Mouse (Mus musculus) spleen, embryonic (tissue): Measurements from ENCODE around the gene Ptges.

ENCODE experiments used
- CTCF ChIA-PET: fragments of 350-600 bp; sonication (Branson Sonifier 250); formaldehyde crosslinking; loops from one replicate; lab custom pipeline; 2022; lab: Charles Lee

Gene Ptges

DNA sequence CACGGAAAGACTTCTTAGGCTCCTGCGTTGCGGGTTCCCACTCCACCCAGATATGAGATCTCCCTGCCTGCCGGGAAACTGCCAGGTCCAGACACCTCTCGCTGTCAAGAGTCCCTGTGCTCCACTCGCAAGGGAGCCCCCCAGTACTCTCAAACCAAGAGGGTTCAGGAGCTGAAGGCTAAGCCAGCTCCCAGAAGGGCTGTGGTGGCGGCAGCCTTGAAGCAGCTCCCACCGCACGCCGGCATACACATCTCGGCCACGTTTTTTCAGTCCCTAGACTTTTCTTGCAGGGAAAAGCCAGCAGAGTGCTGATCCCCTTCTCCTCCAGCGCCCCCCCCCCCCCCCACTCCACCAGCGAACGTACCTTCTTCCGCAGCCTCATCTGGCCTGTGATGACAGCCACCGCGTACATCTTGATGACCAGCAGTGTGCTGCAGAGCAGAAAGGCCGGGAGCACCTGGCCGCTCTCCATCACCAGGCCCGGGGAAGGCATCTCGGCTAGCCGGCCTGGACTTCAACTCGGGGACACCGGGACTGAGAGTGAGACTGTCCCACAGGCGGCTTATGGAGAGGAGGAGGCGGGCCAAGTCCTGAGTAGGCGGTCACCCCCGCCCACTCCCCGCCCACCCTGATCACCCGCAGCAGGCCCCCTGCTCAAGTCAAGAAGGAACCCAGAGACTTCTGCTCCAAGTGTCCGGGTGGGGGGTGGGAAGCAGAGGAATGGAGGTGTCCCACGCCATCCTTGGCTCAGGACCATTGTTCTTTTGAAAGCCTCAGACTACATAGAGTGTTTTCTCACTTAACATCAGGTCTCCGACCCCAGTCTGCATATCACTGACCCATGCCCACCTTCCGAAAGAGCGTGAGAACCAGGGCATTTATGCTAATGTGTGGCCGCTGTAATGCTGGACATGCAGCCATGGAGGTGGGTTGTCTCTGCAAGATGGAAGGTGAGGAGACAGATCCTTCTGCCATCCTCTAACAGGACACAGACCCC lies 26.6 kb downstream of the Ptges start:
- CTCF ChIA-PET, result no interaction called here

DNA sequence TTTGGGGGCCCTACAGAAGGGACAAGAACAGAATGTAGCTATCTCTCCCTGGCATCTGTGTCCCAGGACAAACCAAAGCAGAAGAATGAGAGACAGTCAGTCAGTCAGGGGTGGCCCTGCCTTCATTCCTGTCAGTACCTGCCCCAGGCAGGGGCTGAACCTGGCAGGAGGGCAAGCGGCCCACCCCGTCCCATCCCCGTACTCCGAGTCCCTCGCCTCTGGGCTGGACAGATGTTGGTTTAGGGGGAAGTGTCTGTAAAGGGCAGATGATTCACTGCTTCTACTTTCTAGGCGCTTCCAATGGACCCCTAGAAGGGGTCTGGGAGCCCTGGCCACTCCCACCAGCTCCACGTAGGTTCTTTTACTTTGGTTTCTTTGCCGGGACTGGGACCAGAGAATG lies 27.4 kb downstream of the Ptges start:
- CTCF ChIA-PET, result no interaction called here

DNA sequence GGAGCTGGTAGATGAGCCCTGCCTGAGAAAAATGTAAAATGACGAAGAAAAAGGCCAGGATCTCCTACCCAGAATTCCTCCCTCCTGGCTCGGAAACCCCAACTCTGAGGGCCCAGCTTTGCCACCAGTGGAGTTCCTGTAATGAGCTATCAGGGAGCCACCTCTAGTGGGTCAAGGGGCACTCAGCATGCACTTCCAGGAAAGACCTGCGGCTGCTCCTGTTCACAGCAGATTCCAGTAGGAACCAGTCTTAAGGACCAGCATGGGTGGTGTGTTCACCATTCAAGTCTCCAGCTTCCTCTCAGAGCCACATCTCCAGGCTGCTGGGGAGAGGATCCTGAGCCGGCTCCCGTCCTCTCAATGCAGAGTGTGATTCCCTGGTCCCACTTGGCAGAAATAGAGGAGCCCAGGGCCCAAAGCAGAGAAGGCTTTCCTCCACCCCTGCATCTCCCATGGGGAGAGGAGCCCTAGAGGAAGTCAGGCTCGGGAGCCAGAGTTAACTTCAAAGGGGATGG lies 28.0 kb downstream of the Ptges start:
- CTCF ChIA-PET, result no interaction called here

DNA sequence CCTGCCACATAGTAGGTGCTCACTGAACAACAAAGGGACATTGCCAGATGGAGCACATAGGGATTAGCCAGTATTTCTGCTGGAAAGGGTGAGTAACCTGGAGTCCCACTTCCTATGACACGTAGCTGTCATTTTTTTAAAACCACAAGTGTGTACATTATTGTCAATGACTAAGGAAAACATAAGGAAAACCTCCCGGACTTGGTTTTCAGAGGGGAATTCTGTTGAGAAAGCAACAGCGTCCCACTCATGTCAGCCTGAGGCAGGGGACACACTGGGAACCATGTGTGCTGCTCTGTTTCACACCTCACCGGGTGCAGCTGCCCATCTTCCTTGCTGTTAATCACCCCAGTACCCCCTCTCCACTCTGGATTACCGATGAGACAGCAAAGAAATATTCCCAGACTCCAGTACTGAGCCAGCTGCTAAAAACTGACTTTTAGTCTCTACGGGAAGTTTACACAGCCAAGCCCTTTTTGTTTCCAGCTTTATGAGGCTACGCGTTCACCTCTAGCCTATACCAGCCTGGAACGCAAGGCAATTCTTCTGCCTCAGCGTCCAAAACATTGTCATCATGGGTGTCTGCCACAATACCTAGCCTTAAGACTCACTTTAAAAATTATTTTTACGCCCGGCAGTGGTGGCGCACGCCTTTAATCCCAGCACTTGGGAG lies 30.1 kb downstream of the Ptges start:
- CTCF ChIA-PET, result no interaction called here

DNA sequence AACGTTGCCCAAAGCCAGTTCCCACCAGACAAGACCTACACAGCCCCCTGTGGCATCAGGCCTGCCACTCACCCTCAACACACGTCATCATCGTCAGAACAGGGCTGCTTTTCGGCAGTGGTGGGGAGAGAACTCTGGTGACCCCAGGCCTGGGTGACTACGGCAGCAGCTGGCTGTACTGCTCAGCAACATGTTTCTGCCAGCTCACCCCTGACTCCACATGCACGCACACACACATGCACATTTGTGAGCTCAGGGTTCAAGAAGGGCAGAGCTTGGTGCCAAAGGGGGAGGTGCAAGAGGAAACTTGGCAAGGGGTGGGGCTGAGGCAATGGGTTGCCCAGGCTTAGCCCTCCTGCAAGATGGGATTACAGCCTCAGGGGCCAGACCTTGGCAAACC lies 32.4 kb downstream of the Ptges start:
- CTCF ChIA-PET, result no interaction called here

DNA sequence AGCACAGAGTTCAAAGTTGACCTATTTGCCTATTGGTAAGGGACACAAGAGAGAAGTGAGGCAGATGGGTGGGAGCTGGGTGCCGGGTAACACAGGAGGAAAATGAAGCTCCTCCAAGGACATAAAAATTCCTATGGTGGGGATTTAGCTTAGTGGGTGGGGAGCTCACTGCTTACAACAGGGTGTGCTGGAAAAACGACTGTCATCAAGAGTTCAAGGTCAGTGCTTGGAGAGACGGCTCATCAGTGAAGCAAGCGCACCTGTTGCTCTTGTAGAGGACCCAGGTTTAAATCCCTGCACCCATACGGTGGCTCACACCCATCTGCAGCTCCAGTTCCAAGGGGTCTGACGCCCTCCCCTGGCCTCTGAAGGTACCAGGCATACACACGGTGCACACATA lies 35.7 kb downstream of the Ptges start:
- CTCF ChIA-PET, result no interaction called here

DNA sequence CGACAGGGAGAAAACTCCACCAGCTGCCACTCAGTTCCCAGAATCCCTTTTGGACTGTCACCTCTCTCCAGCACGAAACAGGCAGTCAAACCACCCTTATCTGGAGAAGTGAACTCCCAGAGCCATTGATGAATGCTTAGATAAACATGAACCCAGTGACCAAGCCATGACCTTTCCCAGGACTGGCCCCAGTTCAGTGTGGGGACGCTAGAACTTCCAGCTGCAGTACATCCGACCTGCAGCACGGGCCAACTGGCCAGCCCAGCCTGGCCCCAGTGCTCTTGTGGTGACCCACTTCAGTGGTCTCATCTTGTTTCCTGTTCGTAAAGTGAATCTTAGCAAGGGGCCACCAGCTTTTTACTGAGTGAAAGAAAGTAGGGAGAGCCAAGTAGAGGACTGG lies 36.3 kb downstream of the Ptges start:
- CTCF ChIA-PET, result interaction anchor here (0.5 kb wide), 1 partner anchor 1360 kb away, joined by 20 read pairs; no protein-coding TSS in a partner anchor

DNA sequence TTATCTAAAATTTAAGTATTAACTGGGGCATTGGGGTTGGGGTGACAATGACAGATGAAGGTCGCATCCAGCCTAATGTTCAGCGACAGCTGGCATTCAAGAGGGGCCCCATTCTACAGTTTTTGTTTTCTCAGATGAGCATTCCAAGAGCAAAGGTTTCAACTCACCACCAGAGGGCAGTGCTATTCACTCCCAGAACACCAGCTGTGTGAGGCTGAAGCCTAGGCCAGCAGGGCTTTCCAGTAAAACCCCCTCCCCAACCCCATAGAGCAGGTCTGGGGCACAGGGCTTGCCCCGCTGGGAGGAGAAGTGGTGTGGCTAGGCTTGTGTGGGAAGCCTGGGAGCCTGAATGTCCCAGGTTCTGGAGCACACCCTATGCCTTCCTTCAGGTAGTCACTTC lies 38.7 kb downstream of the Ptges start:
- CTCF ChIA-PET, result no interaction called here

DNA sequence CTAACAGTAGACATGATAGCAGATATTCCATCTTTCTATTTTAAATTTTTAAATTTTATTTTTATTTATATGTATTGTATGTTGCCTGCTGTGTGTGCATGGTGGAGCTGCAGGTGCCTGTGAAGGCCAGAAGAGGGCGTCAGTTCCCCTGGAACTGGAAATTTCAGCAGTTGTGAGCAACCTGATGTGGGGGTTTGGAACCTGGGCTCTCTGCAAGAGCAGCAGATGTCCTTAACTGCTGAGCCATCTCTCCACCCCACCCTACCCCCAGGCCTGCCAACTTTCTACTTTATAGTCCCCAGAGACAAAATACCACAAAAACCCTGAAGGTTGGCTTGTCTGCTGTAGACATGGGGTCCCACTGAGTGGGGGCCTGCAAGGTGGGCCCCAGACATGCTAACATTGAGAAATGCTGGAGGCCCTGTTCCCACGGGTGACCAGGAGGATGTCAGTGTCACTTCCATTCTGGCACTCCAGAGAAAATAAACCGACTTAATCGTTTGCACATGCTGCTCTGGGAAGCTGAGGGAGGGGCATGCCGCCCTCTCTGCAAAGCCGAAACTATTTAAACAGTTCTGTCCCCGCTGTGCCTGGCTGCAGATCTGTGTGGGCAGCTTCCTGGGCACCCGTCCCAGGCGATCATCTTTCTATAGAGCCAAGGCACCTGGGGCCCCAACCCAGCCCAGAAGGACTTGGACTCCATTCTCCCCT lies 44.1 kb downstream of the Ptges start:
- CTCF ChIA-PET, result no interaction called here

DNA sequence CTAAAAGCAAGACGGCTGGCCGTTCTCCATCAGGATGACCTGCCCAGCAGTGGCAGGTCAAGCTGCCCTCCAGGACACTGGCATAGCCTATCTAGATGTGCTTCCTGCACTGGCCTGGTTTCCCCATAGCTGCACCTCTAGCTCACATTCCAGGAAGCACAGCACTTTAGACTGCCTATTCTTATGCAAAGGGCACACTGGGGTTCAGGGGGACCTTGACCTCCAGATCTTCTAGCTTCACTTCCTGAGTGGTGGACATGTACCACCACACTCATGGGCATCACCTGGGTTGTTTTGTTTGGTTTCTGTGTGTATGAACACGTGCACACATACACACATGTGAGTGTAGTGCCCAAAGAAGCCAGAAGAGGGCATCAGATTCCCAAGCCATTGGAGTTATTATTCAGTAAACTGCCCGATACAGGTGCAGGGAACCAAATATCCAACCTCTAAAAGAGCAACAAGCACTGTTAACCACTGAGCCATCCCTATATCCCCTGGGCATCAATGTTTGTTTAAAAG lies 44.8 kb downstream of the Ptges start:
- CTCF ChIA-PET, result interaction anchor here (0.7 kb wide), 1 partner anchor 448 kb away, joined by 3 read pairs; no protein-coding TSS in a partner anchor

DNA sequence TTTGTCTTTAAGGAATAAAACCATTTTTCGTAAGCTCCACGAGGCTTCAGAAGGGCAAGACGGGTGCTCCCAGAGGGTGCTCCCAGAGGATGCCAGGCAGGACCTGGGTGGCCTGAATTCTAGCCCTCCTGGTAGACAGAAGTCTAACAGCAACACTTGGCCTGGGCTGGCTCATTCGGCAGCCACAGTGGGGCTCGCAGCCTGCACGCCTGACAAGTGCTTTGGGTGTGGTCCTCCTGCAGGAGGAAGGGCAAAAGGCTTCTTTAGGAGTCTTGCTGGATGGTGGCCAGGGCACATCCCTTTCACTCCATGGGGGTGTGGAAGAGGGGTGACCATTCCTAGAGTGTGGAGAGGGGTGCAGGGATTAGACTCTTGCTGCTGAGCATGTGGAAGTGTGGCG lies 48.4 kb downstream of the Ptges start:
- CTCF ChIA-PET, result no interaction called here

DNA sequence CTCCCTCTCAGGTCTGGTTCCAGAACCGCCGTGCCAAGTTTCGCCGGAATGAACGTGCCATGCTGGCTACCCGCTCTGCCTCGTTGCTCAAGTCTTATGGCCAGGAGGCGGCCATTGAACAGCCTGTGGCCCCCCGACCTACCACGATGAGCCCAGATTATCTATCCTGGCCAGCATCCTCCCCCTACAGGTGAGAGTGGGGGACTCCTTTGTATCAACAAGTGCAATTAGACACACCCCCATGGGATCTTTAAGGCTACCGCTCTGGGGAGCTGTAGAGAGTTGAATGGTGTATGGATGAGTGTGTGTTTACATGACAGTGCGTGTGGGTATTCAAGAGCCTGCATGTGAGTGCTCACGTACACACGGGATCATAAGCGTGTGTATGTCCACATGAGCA lies 50.2 kb downstream of the Ptges start:
- CTCF ChIA-PET, result no interaction called here

DNA sequence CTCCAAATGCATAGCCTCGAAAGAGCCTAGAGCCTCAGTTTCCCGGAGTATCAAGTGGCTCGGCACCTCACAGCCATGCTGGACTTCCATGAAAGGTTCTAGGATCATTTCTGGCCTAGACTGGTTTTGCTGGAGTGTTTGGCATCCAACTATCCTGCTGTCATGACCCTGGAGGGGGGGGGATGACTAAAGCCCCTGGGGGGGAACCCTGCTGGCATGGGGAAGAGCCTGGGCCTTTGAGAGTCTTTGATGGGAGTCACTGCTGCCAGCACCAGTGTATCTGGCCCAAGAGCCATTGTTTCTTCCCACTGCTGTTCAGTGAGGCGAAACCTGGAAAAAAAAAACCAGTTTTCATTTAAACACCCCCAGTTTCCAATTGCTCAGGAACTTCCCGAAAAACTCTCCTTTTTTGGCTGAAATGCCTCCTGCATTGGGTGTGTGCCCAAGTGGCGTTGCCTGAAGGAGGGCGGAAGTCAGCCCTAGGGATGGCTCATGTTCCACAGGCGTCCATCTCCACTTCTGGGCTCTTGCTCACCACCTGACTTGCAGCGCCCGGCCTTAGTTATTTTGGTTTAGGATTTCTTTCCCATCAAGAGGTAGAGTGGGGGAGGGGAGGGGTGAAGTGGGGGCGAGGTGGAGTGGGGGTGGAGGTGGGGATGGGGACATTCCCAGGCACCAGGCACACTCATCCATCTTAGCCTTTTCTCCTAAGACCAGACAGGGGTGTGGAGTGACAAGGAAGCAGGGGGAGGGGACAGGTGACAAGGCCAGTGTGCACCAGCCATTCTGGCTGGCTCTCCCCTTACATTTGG lies 53.8 kb downstream of the Ptges start:
- CTCF ChIA-PET, result no interaction called here

DNA sequence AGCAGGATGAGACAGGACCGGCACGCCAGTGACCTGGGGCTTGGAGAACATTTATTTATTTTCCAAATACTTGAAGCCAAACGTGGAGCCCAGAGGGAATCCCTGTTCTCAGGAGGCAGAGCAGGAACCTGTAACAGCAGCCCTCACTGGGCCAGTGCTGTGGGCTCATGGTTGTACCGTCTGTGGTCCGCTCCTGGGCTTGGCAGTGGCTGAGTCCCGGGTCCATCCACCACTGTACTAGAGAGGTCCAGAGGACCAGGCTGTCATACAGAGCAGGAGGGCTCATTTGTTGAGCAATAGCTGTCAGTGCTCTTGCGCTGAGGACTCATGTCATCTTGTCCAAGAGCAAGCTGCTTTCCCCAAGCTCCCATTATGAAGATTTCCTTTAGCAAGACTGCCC lies 54.6 kb downstream of the Ptges start:
- CTCF ChIA-PET, result no interaction called here

DNA sequence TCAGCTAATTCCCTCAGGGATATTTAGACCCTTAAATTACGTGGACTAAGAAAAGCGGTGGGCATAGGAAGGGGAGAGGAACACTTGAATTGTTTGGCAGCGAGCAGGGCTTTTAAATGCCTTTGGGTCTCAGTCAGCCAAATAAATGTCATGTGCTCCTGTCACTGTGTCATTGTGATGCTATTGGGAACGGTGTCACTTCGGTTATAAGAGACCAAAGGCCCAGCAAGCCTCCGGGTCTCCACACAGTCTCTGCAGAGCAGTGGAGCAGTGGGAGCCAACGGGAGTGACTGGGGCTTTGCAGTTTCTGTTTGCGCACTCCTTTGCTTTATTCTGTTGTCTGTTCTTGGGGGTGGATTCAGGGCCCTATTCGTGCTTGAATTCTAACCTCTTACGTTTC lies 55.2 kb downstream of the Ptges start:
- CTCF ChIA-PET, result no interaction called here

DNA sequence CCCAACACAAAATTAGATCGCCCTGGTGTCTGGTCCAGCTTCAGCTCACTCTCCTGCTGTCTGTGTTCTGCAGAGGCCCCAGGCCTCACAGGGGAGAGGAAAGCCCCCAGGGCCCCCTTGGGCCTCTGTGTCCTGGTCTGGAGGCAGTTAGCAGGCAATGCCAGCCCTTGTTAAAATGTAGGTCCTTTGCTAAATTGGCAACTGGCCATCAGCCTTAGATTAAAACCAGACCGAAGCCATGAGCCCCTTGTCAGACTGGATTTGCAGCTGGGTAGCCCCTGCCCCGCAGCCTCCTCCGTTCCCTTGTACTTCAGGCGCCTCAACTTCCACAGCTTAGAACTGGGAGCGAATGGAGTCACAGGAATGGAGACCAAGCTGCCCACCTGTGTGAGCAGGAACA lies 57.0 kb downstream of the Ptges start:
- CTCF ChIA-PET, result no interaction called here

DNA sequence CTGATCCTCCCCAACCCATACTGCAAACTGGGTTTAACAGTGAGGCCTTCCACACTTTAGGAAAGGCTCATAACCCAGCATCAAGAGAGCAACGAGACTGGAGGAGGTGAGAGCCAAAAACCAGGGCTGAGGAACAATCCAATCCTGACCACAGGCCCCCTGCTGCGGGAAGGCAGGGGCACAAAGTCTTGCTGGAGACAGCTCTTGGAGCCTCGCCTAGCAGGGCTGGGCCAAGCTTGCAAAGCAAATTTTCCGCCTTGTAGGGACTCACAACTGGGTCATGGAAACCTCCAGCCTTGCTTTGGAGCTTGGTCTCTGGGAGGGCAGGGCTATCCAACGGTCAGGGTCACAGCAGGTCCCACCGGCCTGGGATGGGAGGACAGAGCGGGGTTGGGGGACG lies 58.8 kb downstream of the Ptges start:
- CTCF ChIA-PET, result no interaction called here

DNA sequence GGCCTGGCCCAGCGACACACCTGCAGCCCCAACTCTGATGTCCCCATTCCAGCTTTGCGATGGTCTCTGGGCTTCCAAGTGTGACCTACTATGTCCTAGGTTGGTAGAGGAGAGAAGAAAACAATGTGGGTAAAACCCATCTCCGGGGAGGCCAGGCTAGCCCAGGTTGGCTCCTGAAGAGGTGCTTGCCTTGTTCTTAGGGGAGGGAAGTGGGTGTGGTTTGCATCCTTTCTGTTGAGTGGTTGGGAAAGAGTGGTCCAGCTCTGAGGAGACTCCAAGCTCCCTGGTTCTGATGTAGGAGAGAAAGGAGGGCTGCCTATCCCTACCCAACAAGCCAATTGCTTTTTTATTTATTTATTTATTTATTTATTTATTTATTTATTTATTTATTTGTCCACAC lies 64.2 kb downstream of the Ptges start:
- CTCF ChIA-PET, result no interaction called here

DNA sequence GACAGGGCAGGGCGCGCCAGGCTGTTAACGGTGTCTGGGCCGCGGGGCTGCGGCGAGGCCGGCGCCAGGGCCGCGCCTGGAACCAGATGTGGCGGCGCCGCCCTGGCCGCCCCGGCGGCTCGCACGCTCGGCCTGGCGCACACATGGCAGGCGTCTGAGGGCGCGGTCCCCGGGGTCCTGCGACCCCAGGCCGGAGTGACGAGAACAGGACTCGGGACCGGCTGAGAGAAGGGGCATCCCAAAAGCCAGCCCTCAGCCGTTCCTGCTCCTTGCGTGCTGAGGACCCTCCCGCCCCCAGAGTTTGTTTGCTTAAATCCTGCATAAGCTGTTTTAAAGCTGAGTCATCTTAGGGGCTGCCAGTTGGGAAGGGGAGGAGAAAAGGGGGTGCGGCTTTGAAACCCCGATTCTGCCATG lies 64.7 kb downstream of the Ptges start:
- CTCF ChIA-PET, result interaction anchor here (0.6 kb wide), 1 partner anchor 66 kb away, joined by 3 read pairs; no protein-coding TSS in a partner anchor

DNA sequence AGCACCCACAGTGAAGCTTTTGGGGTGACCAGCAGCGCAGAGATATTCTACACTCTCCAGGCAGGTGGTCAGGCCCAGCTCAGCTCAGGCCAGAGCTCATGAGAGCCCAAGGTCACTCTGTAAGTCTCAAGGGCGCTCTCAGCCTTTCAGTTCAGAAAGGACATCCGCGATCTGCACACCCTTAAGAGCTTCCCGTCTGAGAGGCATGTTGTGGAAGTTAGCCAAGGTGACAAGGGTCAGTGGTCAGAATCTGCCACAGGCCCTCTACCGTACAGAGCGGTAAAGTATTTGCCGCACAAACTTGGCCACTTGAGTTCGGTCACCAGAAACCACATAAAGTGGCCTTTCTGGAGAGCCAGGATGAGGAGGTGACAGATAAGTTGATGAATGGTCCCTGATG lies 66.1 kb downstream of the Ptges start:
- CTCF ChIA-PET, result no interaction called here

DNA sequence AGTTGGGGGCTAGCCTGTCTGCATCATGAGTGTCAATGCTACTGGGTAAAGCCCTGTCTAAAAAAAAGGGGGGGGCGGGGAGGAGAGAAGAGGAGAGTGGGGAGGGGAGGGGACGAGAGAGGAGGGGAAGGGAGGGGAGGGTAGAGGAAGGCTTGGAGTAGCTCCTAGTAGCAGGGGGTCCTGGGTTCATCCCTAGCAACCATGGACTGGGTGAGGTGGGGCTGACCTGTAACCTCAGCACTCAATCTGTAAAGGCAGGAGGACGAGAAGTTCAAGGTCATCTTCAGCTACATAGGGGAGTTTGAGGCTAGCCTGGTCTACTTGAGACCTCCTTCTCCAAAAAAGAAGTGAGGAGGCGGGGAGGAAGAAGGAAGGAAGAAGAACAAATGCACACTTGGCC lies 67.6 kb downstream of the Ptges start:
- CTCF ChIA-PET, result no interaction called here
